Mouse (Mus musculus) kidney, postnatal 25 days (tissue): ENCODE data around the gene Cd300a.

Experiments used
- DNase-seq, 2 experiments: peaks; one replicate each; pipeline ENCODE4 v3.0.0; 2021; ENCODE audit warnings: mixed read lengths in 2 of 2

Cd300a gene

GRCm38 (mm10) chr11:114867361-114868235 is 22.2 kb upstream of the Cd300a start:
- peak; percentile 58 to 74 for DNase-seq

- peak in 1 of 2 experiments; percentile 74 for DNase-seq
Observed at GRCm38 (mm10) chr11:114868280-114868679, 21.6 kb upstream of the Cd300a start.

- no peak for DNase-seq
Observed at GRCm38 (mm10) chr11:114869787-114870186, 20.1 kb upstream of the Cd300a start.

DNA sequence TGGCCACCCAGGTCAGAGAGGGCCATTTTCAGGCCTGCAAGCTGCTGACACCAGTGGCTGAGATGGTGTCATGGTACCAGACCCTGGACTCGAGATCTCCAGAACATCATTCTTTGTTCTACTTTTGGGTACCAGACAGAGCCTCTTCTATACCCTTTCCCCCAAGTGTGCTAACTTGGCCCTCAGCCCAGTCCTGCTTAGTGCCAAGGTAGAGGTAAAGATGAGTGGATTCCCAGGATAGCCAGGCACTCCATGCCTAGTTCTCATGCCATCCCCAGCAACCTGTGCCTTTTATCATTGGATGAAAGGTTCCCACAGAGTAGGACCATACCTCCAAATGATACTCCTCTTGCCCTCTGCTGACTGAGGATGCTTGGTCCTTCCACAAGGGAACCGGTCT is 18.3 kb upstream of the Cd300a start:
- no peak for DNase-seq

- peak in 1 of 2 experiments; percentile 47 for DNase-seq
Observed at GRCm38 (mm10) chr11:114873022-114873817, 16.6 kb upstream of the Cd300a start.

GRCm38 (mm10) chr11:114874226-114875145 is 15.4 kb upstream of the Cd300a start:
- DNase-seq: no peak

DNA sequence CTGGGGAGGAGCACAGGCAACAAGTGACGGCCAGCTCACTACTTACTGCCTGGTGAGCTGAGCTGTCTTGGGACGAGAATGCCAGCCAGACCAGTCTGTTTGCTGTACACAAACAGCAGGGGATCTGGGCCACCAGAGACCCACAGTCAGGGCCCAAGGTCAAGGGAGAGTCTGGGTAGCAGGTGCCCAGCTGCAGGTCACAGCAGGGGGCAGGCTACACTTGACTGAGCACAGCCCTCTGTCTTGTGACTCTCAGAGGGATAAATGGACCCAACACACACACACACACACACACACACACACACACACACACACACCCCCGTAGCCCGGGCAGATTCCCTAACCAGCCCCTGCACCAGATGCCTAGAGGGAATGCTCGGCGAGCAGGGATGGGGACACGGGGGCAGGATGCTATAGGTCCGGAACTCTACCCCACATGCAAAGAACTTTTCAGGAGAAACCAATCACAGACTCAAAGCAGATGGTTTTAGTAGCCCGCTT is 14.5 kb upstream of the Cd300a start:
- DNase-seq: peak; percentile 84 to 95

DNA sequence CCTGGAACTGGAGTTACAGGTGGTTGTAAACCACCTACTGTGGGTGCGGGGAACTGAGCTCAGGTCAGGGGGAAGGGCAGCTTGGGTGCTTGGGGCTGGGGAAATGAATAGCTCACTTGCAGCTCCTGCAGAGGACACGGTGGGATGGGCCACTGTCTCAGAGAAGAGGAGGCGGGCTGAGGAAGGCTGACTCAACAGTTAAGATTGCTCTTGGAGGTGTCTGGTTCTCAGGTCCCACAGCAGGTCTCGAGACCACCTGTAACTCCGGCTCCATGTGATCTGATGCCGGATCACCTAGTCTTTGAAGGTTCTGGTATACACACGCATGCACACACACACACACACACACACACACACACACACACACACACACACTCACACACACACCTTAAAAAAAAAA is 13.7 kb upstream of the Cd300a start:
- DNase-seq: peak; percentile 66 to 88

DNA sequence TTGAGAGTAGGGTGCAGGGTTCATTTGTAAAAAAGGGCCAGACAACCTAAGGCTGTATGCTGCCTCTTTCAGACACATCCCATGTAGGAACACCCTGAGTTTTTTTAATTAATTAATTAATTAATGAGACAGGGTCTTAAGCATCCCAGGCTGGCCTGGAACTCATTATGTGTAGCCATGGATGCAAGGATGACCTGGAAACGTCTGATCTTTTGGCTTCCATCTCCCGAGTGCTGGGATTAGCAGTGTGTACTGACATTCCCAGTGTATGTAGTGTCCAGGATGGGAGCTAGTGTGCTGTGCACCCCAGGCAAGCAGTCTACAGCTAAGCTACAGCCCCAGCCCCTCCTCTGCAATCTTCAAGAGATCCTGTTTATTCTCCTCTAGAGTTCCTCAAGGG is 13.2 kb upstream of the Cd300a start:
- DNase-seq: no peak

- peak; percentile 83 to 85 for DNase-seq
Observed at GRCm38 (mm10) chr11:114877145-114877544, 12.7 kb upstream of the Cd300a start.

GRCm38 (mm10) chr11:114879666-114880065 is 10.2 kb upstream of the Cd300a start:
- DNase-seq: no peak

GRCm38 (mm10) chr11:114880185-114880584 is 9.7 kb upstream of the Cd300a start:
- no peak for DNase-seq

DNA sequence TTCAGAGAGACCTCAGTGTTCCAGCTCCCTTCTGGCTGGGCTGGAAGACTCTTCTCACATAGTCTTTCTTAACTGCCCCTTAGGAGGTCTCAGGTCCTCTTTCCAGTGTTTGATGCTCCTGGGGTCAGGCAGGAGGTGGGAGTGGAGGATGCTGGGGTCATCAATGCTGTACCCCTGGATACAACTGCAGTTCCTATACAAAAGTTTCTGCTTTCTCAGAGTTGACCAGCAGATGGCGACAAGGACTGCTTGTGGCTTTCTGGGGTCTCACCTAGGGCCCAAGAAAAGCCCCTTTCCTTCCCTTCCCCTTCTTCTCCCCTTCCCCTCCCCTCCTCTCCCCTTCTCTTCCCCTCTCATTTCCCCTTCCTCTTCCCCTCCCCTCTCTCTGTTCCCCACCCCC is 9.3 kb upstream of the Cd300a start:
- DNase-seq: peak in 1 of 2 experiments; percentile 71

DNA sequence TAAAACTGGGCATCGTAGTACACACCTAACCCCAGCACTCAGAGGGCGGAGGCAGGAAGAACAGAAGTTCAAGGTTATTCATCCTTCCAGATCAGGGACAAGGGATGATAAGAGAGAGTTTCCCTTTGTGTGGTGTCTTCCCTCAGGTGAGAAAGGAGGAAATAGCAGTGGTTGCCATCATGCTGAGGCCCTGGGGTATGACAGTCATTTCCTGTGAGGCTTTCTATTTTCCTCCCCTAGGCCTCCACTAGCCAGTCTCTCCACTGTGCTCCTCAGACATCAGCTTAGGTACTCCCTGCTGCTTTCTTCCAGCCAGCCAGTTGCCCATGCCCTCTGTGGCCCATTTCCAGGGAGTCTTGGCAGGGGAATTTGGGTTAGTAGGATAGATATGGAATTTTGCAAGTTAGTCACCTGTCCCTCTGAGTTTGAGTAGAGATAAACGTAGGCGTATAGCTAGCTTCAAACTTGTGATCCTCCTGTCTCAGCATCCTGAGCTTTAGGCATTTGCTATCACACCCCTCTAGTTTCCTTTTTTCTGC is 6.5 kb upstream of the Cd300a start:
- no peak for DNase-seq

GRCm38 (mm10) chr11:114884380-114885100 is 5.3 kb upstream of the Cd300a start:
- DNase-seq: peak; percentile 75 to 82

- no peak for DNase-seq
Observed at GRCm38 (mm10) chr11:114890542-114890941, 701 bp downstream of the Cd300a start.

DNA sequence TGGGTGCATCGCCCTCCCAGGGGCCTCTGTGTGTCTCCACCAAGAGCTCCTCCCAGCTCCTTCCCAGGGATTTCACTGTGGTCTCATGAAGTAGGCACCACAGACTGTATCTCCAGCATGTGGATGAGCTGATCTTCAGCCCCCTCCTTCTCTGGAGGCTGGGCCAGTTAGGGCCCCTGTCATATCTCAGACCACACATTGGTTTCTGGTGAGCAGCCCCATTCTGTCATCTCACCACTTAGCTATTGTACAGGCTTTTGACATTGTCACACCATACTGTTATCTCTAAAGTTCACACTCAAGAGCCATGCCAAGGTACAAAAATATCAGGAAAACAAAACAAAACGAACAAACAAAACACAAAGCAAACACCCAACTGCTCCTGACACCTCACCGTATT is 6.2 kb downstream of the Cd300a start:
- DNase-seq: no peak

DNA sequence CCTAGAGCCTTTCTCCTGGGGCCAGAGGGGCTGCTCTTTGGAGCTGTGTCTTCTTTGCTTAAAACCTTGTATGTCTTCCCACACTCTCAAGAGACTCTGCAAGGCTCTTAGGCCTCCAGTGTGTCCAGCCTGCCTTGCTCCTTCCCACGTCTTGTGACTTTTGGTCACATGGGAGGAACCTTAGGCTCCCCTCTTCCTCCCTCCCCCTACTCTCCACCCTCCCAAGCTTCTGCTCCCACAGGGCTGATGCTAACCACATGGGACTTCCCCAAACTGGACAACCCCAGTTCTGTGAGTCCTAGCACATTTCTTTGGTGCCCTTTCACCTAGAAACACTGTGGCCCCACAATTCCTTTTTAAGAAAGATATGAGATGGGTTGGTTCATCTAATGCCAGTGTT is 8.2 kb downstream of the Cd300a start:
- DNase-seq: peak in 1 of 2 experiments; percentile 56

- DNase-seq: no peak
Observed at GRCm38 (mm10) chr11:114903224-114903623, 13.4 kb downstream of the Cd300a start.

- DNase-seq: no peak
Observed at GRCm38 (mm10) chr11:114907567-114907966, 17.7 kb downstream of the Cd300a start.

- no peak for DNase-seq
Observed at GRCm38 (mm10) chr11:114908086-114908485, 18.2 kb downstream of the Cd300a start.
